Mouse (Mus musculus) adrenal gland, postnatal 0 days (tissue): ENCODE data around the gene Gm3591. TPM values are rescaled to one million over a fixed set of nuclear protein-coding genes. Genes with fewer than 3 reads are reported as not detected.

Experiments
- polyA plus RNA-seq: library from polyadenylated mRNA; unstranded; fragments of >200 nt; fragmentation: Nextera tagmentation; extraction: Ambion mirVana; gene quantifications from 2 replicates; pipeline ENCODE4 v1.2.1, GENCODE M21; 2015

The Gm3591 gene
- polyA plus RNA-seq, result 0.37 TPM in 1 of 2 replicates, not detected in the other

GRCm38 (mm10) chr14:6412382-6412781 lies at the start of gene Gm3591:
Gene Gm3591 (minus strand): TSS chr14:6412482.

GRCm38 (mm10) chr14:6444511-6444910 lies 32.2 kb upstream of the Gm3591 start, which contains the start of gene Gm3594:
Gene Gm3594 (minus strand): TSS chr14:6444611.

GRCm38 (mm10) chr14:6390219-6390618 lies 22.1 kb downstream of the Gm3591 start, which contains the start of gene Gm16440:
Gene Gm16440 (minus strand): TSS chr14:6390319.

Other genes starting within 250 kb of the Gm3591 start
- not detected in 2 replicates for gene Gm21560, start 193.2 kb downstream of the Gm3591 start, polyA plus RNA-seq
- 0.26 and 1.2 TPM in 2 replicates for gene Gm3411, start 125.2 kb downstream of the Gm3591 start, polyA plus RNA-seq
- not detected in 2 replicates for gene Gm21103, start 107.6 kb downstream of the Gm3591 start, polyA plus RNA-seq
- gene Gm3618, start 68.8 kb downstream of the Gm3591 start, polyA plus RNA-seq, result not detected in 2 replicates
- gene Gm16440, start 22.2 kb downstream of the Gm3591 start, polyA plus RNA-seq, result not detected in 2 replicates
- gene Gm3594, start 32.1 kb upstream of the Gm3591 start, polyA plus RNA-seq, result not detected in 2 replicates
- not detected in 2 replicates for gene Gm8356, start 124.8 kb upstream of the Gm3591 start, polyA plus RNA-seq
- gene Gm3629, start 178.1 kb upstream of the Gm3591 start, polyA plus RNA-seq, result 0.08 and 0.28 TPM in 2 replicates
- not detected in 2 replicates for gene Gm3460, start 209.9 kb upstream of the Gm3591 start, polyA plus RNA-seq